Mouse (Mus musculus): ENCODE data around the gene Bloc1s6. TPM values are rescaled to one million over a fixed set of nuclear protein-coding genes. Genes with fewer than 3 reads are reported as not detected.

Gene Bloc1s6
- polyA plus RNA-seq, 1 experiment from 2014 or later, result 29.8 TPM

- Histone ChIP-seq H3K9me3 (ENCODE audit: low read length) (no peaks in the 10 kb centered on the region), H3K27me3 (replicated peaks; ENCODE audit: insufficient read depth, low read length) (no peaks in the 10 kb centered on the region), H3K36me3 (ENCODE audit: insufficient read depth, low read length) (no peaks in the 10 kb centered on the region), H3K4me2 (replicated peaks; ENCODE audit: low read depth, low read length) (no peak overlapping the region), H3K27ac (ENCODE audit: low read length) (no peak overlapping the region), H3K4me3 (ENCODE audit: low read depth, low read length) (no peak overlapping the region), H3K4me1 (ENCODE audit: insufficient read depth, low read depth, low read length) (no peaks in the 10 kb centered on the region), H3K9ac (replicated peaks; ENCODE audit: low read depth) (no peak overlapping the region)
- WGBS, result 61% methylated on average over 8 of the region's 8 CpGs
- peak; percentile 55 for ATAC-seq
- TF ChIP-seq CTCF (IDR thresholded peaks at IDR 0.05), result peak; percentile 21; the same call in 1 of the 2 replicates
- TF ChIP-seq EP300 (IDR thresholded peaks at IDR 0.05), result no peak
- DNase-seq (ENCODE audit: low spot score), result peak; percentile 74
Measured at GRCm38 (mm10) chr2:122781590-122782356, 43.5 kb downstream of the Bloc1s6 start.

- WGBS, result 87% methylated on average over 2 of the region's 2 CpGs
Measured at GRCm38 (mm10) chr2:122783730-122784129, 45.4 kb downstream of the Bloc1s6 start.

GRCm38 (mm10) chr2:122784701-122785100 is 46.4 kb downstream of the Bloc1s6 start:
- no peak for ATAC-seq
- Histone ChIP-seq H3K9ac (replicated peaks; ENCODE audit: low read depth) (no peak overlapping the region), H3K27ac (ENCODE audit: low read length) (no peak overlapping the region), H3K4me1 (ENCODE audit: insufficient read depth, low read depth, low read length) (no peaks in the 10 kb centered on the region), H3K27me3 (replicated peaks; ENCODE audit: insufficient read depth, low read length) (no peaks in the 10 kb centered on the region), H3K36me3 (ENCODE audit: insufficient read depth, low read length) (no peaks in the 10 kb centered on the region), H3K9me3 (ENCODE audit: low read length) (no peaks in the 10 kb centered on the region), H3K4me2 (replicated peaks; ENCODE audit: low read depth, low read length) (no peak overlapping the region), H3K4me3 (ENCODE audit: low read depth, low read length) (no peak overlapping the region)
- no peak for DNase-seq (ENCODE audit: low spot score)
- WGBS, result 92% methylated on average over 3 of the region's 3 CpGs
- TF ChIP-seq CTCF (IDR thresholded peaks at IDR 0.05), result no peak
- no peak for TF ChIP-seq EP300 (IDR thresholded peaks at IDR 0.05)

More at GRCm38 (mm10) chr2:122783730-122784129, 45.4 kb downstream of the Bloc1s6 start:
- no peaks in the 10 kb centered on the region for H3K27me3 ChIP-seq (replicated peaks; ENCODE audit: insufficient read depth, low read length)
- no peak for TF ChIP-seq EP300 (IDR thresholded peaks at IDR 0.05)
- TF ChIP-seq CTCF (IDR thresholded peaks at IDR 0.05), result no peak
- ATAC-seq, result no peak
- H3K27ac ChIP-seq (ENCODE audit: low read length), result no peak overlapping the region
- H3K9ac ChIP-seq (replicated peaks; ENCODE audit: low read depth), result no peak overlapping the region
- H3K36me3 ChIP-seq (ENCODE audit: insufficient read depth, low read length), result no peaks in the 10 kb centered on the region
- DNase-seq (ENCODE audit: low spot score), result peak; percentile 23
- H3K4me1 ChIP-seq (ENCODE audit: insufficient read depth, low read depth, low read length), result no peaks in the 10 kb centered on the region
- no peaks in the 10 kb centered on the region for H3K9me3 ChIP-seq (ENCODE audit: low read length)
- H3K4me3 ChIP-seq (ENCODE audit: low read depth, low read length), result no peak overlapping the region
- no peak overlapping the region for H3K4me2 ChIP-seq (replicated peaks; ENCODE audit: low read depth, low read length)

- Histone ChIP-seq H3K4me3 (ENCODE audit: low read depth, low read length) (no peak overlapping the region), H3K9ac (replicated peaks; ENCODE audit: low read depth) (no peak overlapping the region), H3K27me3 (replicated peaks; ENCODE audit: insufficient read depth, low read length) (no peaks in the 10 kb centered on the region), H3K27ac (ENCODE audit: low read length) (no peak overlapping the region), H3K4me2 (replicated peaks; ENCODE audit: low read depth, low read length) (no peak overlapping the region), H3K9me3 (ENCODE audit: low read length) (no peaks in the 10 kb centered on the region), H3K36me3 (ENCODE audit: insufficient read depth, low read length) (no peaks in the 10 kb centered on the region), H3K4me1 (ENCODE audit: insufficient read depth, low read depth, low read length) (no peaks in the 10 kb centered on the region)
- 80% methylated on average over 2 of the region's 2 CpGs for WGBS
- no peak for ATAC-seq
- TF ChIP-seq CTCF (IDR thresholded peaks at IDR 0.05) (no peak), EP300 (IDR thresholded peaks at IDR 0.05) (no peak)
- DNase-seq (ENCODE audit: low spot score), result no peak
Measured at GRCm38 (mm10) chr2:122786167-122786566, 47.9 kb downstream of the Bloc1s6 start.

- DNase-seq (ENCODE audit: low spot score) (peak; percentile 86), ATAC-seq (peak; percentile 84)
- 62% methylated on average over 7 of the region's 7 CpGs for WGBS
- no peak for TF ChIP-seq CTCF (IDR thresholded peaks at IDR 0.05)
- TF ChIP-seq EP300 (IDR thresholded peaks at IDR 0.05), result peak; percentile 13; the same call in 1 of the 2 replicates
- no peaks in the 10 kb centered on the region for H3K9me3 ChIP-seq (ENCODE audit: low read length)
- no peaks in the 10 kb centered on the region for H3K4me1 ChIP-seq (ENCODE audit: insufficient read depth, low read depth, low read length)
- H3K27ac ChIP-seq (ENCODE audit: low read length), result no peak overlapping the region
- no peaks in the 10 kb centered on the region for H3K36me3 ChIP-seq (ENCODE audit: insufficient read depth, low read length)
- H3K27me3 ChIP-seq (replicated peaks; ENCODE audit: insufficient read depth, low read length), result no peaks in the 10 kb centered on the region
- H3K4me3 ChIP-seq (ENCODE audit: low read depth, low read length), result no peak overlapping the region
- no peak overlapping the region for H3K9ac ChIP-seq (replicated peaks; ENCODE audit: low read depth)
- H3K4me2 ChIP-seq (replicated peaks; ENCODE audit: low read depth, low read length), result no peak overlapping the region
Measured at GRCm38 (mm10) chr2:122789311-122789710, 51.0 kb downstream of the Bloc1s6 start.

- Histone ChIP-seq H3K27ac (ENCODE audit: low read length) (no peak overlapping the region), H3K9ac (replicated peaks; ENCODE audit: low read depth) (no peak overlapping the region), H3K9me3 (ENCODE audit: low read length) (no peaks in the 10 kb centered on the region), H3K4me3 (ENCODE audit: low read depth, low read length) (no peak overlapping the region), H3K4me2 (replicated peaks; ENCODE audit: low read depth, low read length) (no peak overlapping the region), H3K27me3 (replicated peaks; ENCODE audit: insufficient read depth, low read length) (no peaks in the 10 kb centered on the region), H3K36me3 (ENCODE audit: insufficient read depth, low read length) (no peaks in the 10 kb centered on the region), H3K4me1 (ENCODE audit: insufficient read depth, low read depth, low read length) (no peaks in the 10 kb centered on the region)
- DNase-seq (ENCODE audit: low spot score), result no peak
- WGBS, result 69% methylated on average over 6 of the region's 6 CpGs
- no peak for ATAC-seq
- no peak for TF ChIP-seq EP300 (IDR thresholded peaks at IDR 0.05)
- no peak for TF ChIP-seq CTCF (IDR thresholded peaks at IDR 0.05)
Measured at GRCm38 (mm10) chr2:122789730-122790129, 51.4 kb downstream of the Bloc1s6 start.

Other genes with a start within 250 kb of the Bloc1s6 start
- gene Gatm, start 127.2 kb upstream of the Bloc1s6 start, polyA plus RNA-seq (2015; fragmentation: Nextera tagmentation; extraction: Ambion mirVana), result 3.0 and 3.7 TPM in 2 replicates
- gene AA467197, start 101.5 kb upstream of the Bloc1s6 start, polyA plus RNA-seq (2015; fragmentation: Nextera tagmentation; extraction: Ambion mirVana), result 1.3 and 2.6 TPM in 2 replicates
- 5.0 and 5.8 TPM in 2 replicates for gene Slc30a4, start 35.8 kb upstream of the Bloc1s6 start, polyA plus RNA-seq (2015; fragmentation: Nextera tagmentation; extraction: Ambion mirVana)
- gene Sqor, start 26.7 kb downstream of the Bloc1s6 start, polyA plus RNA-seq (2015; fragmentation: Nextera tagmentation; extraction: Ambion mirVana), result 29.2 and 30.5 TPM in 2 replicates